Mouse (Mus musculus) adrenal gland, adult (tissue): ENCODE measurements around the gene Zfp446.
"Not testable (repeated sequence)": the region's sequence is repeated elsewhere in the genome, so short reads cannot be mapped to it uniquely, and the experiment has no call there.

Source experiments
- DNase-seq, 2 experiments: peaks; one replicate each; pipeline ENCODE4 v3.0.0; 2022 to 2023; ENCODE audit warnings: low spot score in 1 of 2; ENCODE audit not compliant: inconsistent age in 2 of 2

Gene Zfp446

GRCm38 (mm10) chr7:12977682-12978389 lies at the start of gene Zfp446:
Zfp446 (plus strand) TSS chr7:12977848.
- peak; percentile 99 for DNase-seq

- no peak for DNase-seq
Observed at GRCm38 (mm10) chr7:12933615-12934140, 44.0 kb upstream of the Zfp446 start.

GRCm38 (mm10) chr7:12934808-12935207 lies 42.8 kb upstream of the Zfp446 start:
- no peak for DNase-seq

GRCm38 (mm10) chr7:12937254-12937803 lies 40.3 kb upstream of the Zfp446 start:
- not testable (repeated sequence) for DNase-seq

- DNase-seq: no peak
Observed at GRCm38 (mm10) chr7:12940599-12940998, 37.0 kb upstream of the Zfp446 start.

- DNase-seq: peak in 1 of 2 experiments; percentile 46
Observed at GRCm38 (mm10) chr7:12943488-12943887, 34.2 kb upstream of the Zfp446 start.

- DNase-seq: peak; percentile 96 to 98
Observed at GRCm38 (mm10) chr7:12949032-12949871, 28.4 kb upstream of the Zfp446 start.

- no peak for DNase-seq
Observed at GRCm38 (mm10) chr7:12949872-12950229, 27.8 kb upstream of the Zfp446 start.

- DNase-seq: no peak
Observed at GRCm38 (mm10) chr7:12954896-12955295, 22.8 kb upstream of the Zfp446 start.

GRCm38 (mm10) chr7:12957511-12957910 lies 20.1 kb upstream of the Zfp446 start:
- no peak for DNase-seq

GRCm38 (mm10) chr7:12958948-12959347 lies 18.7 kb upstream of the Zfp446 start:
- no peak for DNase-seq

GRCm38 (mm10) chr7:12959718-12960117 lies 17.9 kb upstream of the Zfp446 start:
- no peak for DNase-seq

GRCm38 (mm10) chr7:12961511-12962141 lies 16.0 kb upstream of the Zfp446 start:
- DNase-seq: peak; percentile 56 to 86

GRCm38 (mm10) chr7:12965678-12966091 lies 12.0 kb upstream of the Zfp446 start, which contains the start of gene Zfp324:
Zfp324 (plus strand) TSS chr7:12965838.
- DNase-seq: peak; percentile 93 to 97

- peak; percentile 78 to 90 for DNase-seq
Observed at GRCm38 (mm10) chr7:12966104-12966845, 11.4 kb upstream of the Zfp446 start.

- no peak for DNase-seq
Observed at GRCm38 (mm10) chr7:12970906-12971305, 6.7 kb upstream of the Zfp446 start.

- peak; percentile 43 to 66 for DNase-seq
Observed at GRCm38 (mm10) chr7:12978931-12979722, 1.5 kb downstream of the Zfp446 start.

- DNase-seq: peak in 1 of 2 experiments; percentile 48
Observed at GRCm38 (mm10) chr7:12979776-12980175, 2.1 kb downstream of the Zfp446 start.

GRCm38 (mm10) chr7:12980291-12980690 lies 2.6 kb downstream of the Zfp446 start:
- peak in 1 of 2 experiments; percentile 17 for DNase-seq
